Mouse (Mus musculus) megakaryocyte, embryonic 14.5 days (primary cell): ENCODE results near the gene Foxn3. TPM values are rescaled to one million over a fixed set of nuclear protein-coding genes. Genes with fewer than 3 reads are reported as not detected.

Source experiments
- H3K27me3 ChIP-seq: replicated peaks from 2 replicates; pipeline ENCODE3; 2012; ENCODE audit warnings: inconsistent platforms
- H3K36me3 ChIP-seq: replicated peaks from 2 replicates; pipeline ENCODE3; 2012; ENCODE audit warnings: low read length, inconsistent platforms, mixed read lengths
- H3K4me1 ChIP-seq: 2 replicates; pipeline ENCODE4 v1.6.1; 2012; ENCODE audit warnings: inconsistent platforms
- H3K4me3 ChIP-seq: replicated peaks from 2 replicates; pipeline ENCODE3; 2012; ENCODE audit warnings: moderate library complexity, mild to moderate bottlenecking, inconsistent platforms
- H3K9me3 ChIP-seq: 2 replicates; pipeline ENCODE4 v1.6.1; 2012; ENCODE audit warnings: inconsistent platforms
- FLI1 ChIP-seq: IDR thresholded peaks from 2 replicates; pipeline ENCODE4 v1.6.1; 2012; ENCODE audit warnings: low read length, inconsistent platforms, mixed read lengths
- GATA1 ChIP-seq: IDR thresholded peaks from 3 replicates; pipeline ENCODE4 v1.6.1; 2012; ENCODE audit warnings: mixed read lengths, low read length, inconsistent platforms, borderline replicate concordance
- polyA plus RNA-seq: library from polyadenylated mRNA; stranded (reverse); fragments of >175 nt; gene quantifications from 2 replicates; pipeline ENCODE4 v1.2.3, GENCODE M21; 2012; ENCODE audit warnings: low replicate concordance; ENCODE audit not compliant: insufficient read depth

The Foxn3 gene
- polyA plus RNA-seq, 1 experiment: 20.5 TPM

- no peak for TF ChIP-seq FLI1
- no peak for TF ChIP-seq GATA1
- peaks cover 31% of the 10 kb centered on the region for H3K36me3 ChIP-seq
- H3K27me3 ChIP-seq: no peaks in the 10 kb centered on the region
- peaks cover under 1% of the 10 kb centered on the region for H3K9me3 ChIP-seq
- H3K4me3 ChIP-seq: no peak overlapping the region
- H3K4me1 ChIP-seq: peaks cover 23% of the 10 kb centered on the region
Observed at GRCm38 (mm10) chr12:99528958-99529357, 34.4 kb downstream of the Foxn3 start.

- no peaks in the 10 kb centered on the region for H3K27me3 ChIP-seq
- no peak overlapping the region for H3K4me3 ChIP-seq
- peaks cover 28% of the 10 kb centered on the region for H3K4me1 ChIP-seq
- peaks cover 23% of the 10 kb centered on the region for H3K36me3 ChIP-seq
- H3K9me3 ChIP-seq: no peaks in the 10 kb centered on the region
- TF ChIP-seq GATA1: no peak
Observed at GRCm38 (mm10) chr12:99527452-99527851, 35.9 kb downstream of the Foxn3 start.

- Histone ChIP-seq H3K36me3 (peaks cover 21% of the 10 kb centered on the region), H3K4me3 (no peak overlapping the region), H3K9me3 (no peaks in the 10 kb centered on the region), H3K27me3 (no peaks in the 10 kb centered on the region), H3K4me1 (peaks cover 28% of the 10 kb centered on the region)
- TF ChIP-seq GATA1 (no peak), FLI1 (no peak)
Observed at GRCm38 (mm10) chr12:99526571-99527140, 36.7 kb downstream of the Foxn3 start.

DNA sequence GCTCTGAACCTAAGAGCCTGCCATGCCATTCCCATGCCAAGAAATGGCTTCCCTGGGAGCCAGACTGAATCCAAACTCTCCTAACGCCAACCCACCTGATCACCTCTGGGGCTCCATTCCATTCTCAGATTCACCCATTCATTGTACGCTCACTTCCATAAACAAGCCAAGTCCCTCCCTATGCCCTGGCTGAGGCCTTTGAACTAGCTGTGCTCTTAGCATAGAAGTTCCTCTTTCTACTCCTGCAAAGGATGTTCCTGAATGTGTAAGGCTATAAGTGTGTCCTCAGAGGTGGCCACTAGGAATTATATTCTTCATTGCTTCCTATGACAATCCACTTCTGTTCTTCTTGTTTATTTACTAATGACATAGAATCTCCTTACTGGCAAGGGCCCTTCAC is 40.5 kb downstream of the Foxn3 start:
- Histone ChIP-seq H3K4me3 (no peak overlapping the region), H3K9me3 (no peaks in the 10 kb centered on the region), H3K4me1 (peaks cover 31% of the 10 kb centered on the region), H3K27me3 (no peaks in the 10 kb centered on the region), H3K36me3 (peaks cover 24% of the 10 kb centered on the region)
- TF ChIP-seq FLI1: no peak
- no peak for TF ChIP-seq GATA1

GRCm38 (mm10) chr12:99519862-99520261 is 43.5 kb downstream of the Foxn3 start:
- H3K4me3 ChIP-seq: no peak overlapping the region
- peaks cover 52% of the 10 kb centered on the region for H3K4me1 ChIP-seq
- TF ChIP-seq GATA1 (no peak), FLI1 (no peak)
- 0 out of 2 replicates have a peak, but pooled peaks cover 3% of the 10 kb centered on the region for H3K9me3 ChIP-seq
- peaks cover 32% of the 10 kb centered on the region for H3K36me3 ChIP-seq
- H3K27me3 ChIP-seq: no peaks in the 10 kb centered on the region

DNA sequence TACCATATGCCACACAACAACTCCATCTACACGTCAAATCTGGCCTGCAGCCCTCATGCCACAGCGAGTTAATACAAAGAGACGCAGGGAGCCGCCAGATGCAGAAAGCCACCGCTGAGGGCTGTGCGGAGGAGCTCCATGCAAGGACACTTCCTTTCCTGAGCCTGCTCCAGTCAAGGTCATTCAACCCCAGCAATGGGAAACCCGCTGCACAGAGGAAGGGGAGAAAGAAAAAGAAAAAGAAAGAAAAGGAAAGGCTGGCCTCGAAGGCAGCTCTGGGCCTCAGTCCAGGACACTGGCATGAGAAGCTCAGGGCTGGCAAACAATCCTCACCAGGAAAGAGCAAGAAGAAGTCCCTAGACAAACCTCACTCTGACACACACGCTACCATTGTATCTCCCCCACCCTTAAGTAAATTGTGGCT is 44.2 kb downstream of the Foxn3 start:
- Histone ChIP-seq H3K4me1 (peaks cover 52% of the 10 kb centered on the region), H3K36me3 (peaks cover 26% of the 10 kb centered on the region), H3K9me3 (0 out of 2 replicates have a peak, but pooled peaks cover 3% of the 10 kb centered on the region), H3K27me3 (no peaks in the 10 kb centered on the region), H3K4me3 (no peak overlapping the region)
- TF ChIP-seq FLI1 (no peak), GATA1 (no peak)

- H3K36me3 ChIP-seq: peaks cover 28% of the 10 kb centered on the region
- TF ChIP-seq FLI1: no peak
- no peak for TF ChIP-seq GATA1
- 0 out of 2 replicates have a peak, but pooled peaks cover 3% of the 10 kb centered on the region for H3K9me3 ChIP-seq
Observed at GRCm38 (mm10) chr12:99518640-99519039, 44.7 kb downstream of the Foxn3 start.

DNA sequence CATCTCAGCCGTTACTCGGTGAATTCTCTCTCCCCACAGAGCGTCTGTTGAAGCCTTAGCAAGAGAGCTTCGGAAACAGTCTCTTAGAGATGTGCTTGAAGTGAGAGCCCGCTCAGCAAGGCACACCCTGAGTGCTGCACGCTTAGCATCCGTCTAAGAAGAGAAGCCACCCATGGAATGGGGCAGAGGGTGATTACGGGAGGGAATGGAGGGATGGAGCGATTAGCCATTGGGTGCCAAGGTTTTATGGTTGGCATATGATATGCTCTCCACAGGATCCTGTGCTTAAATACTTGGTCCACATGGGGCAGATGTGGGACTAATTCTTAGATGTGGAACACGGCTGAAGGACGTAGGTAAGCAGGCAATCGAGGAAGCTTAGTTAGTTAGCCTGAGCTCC is 45.3 kb downstream of the Foxn3 start:
- peaks cover 28% of the 10 kb centered on the region for H3K36me3 ChIP-seq
- peaks cover 47% of the 10 kb centered on the region for H3K4me1 ChIP-seq
- H3K27me3 ChIP-seq: no peaks in the 10 kb centered on the region
- TF ChIP-seq FLI1 (no peak), GATA1 (no peak)
- H3K9me3 ChIP-seq: 0 out of 2 replicates have a peak, but pooled peaks cover 3% of the 10 kb centered on the region
- H3K4me3 ChIP-seq: no peak overlapping the region

More at GRCm38 (mm10) chr12:99518640-99519039, 44.7 kb downstream of the Foxn3 start:
- Histone ChIP-seq H3K27me3 (no peaks in the 10 kb centered on the region), H3K4me1 (peaks cover 49% of the 10 kb centered on the region), H3K4me3 (no peak overlapping the region)

- Histone ChIP-seq H3K4me1 (peaks cover 47% of the 10 kb centered on the region), H3K27me3 (no peaks in the 10 kb centered on the region), H3K36me3 (peaks cover 26% of the 10 kb centered on the region), H3K9me3 (0 out of 2 replicates have a peak, but pooled peaks cover 3% of the 10 kb centered on the region), H3K4me3 (no peak overlapping the region)
- TF ChIP-seq FLI1 (no peak), GATA1 (no peak)
Observed at GRCm38 (mm10) chr12:99517296-99517695, 46.1 kb downstream of the Foxn3 start.

DNA sequence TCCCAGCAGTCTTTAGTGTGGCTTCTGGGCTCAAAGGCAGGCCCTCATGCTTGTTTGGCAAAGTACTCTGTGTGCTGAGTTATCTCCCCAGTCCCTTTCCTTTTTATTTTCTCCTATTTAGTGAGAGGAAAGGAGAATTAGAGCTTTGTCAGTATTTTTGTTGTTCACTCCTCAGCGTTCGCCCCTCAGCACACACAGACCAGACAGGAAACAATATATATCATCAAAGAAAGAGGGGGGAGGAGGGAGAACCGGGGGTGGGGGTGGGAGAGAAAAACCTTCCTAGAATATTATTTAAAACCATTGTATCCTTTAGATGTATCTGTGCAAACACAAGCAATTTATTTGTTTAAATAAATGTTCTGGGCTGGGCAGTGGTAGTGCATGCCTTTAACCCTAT is 47.9 kb downstream of the Foxn3 start:
- Histone ChIP-seq H3K36me3 (peaks cover 33% of the 10 kb centered on the region), H3K4me1 (peaks cover 47% of the 10 kb centered on the region), H3K9me3 (0 out of 2 replicates have a peak, but pooled peaks cover 3% of the 10 kb centered on the region), H3K27me3 (no peaks in the 10 kb centered on the region), H3K4me3 (peak overlapping the region; percentile 28)
- no peak for TF ChIP-seq GATA1
- no peak for TF ChIP-seq FLI1
